Mouse (Mus musculus): ENCODE results near the gene Gfi1.

Gfi1 gene

DNA sequence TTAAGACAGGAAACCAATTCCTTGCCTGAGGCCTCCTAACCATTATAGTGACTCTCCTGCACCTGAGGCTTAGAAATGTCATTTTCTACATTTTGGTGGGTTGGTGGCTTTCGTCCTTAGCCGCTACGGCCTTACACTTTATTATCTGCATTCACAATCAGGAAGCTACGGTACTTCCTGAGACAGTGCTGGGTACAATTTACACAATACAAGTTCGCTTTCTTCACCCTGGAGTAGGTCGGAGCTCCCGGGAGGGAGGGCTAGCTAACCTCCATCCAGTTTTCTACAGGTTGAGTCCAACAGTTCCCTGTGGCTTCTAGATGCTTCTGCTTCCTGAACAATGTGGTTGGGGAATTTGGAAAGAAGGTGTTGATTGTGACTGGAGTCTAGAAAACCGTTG, 26.9 kb downstream of the Gfi1 start:
- ChIA-PET CTCF (interaction anchor here in 1 of 4 experiments (0.5 kb wide), 1 partner anchor 94 kb away, joined by 4 read pairs; no protein-coding TSS in a partner anchor), POLR2A (interaction anchor here in 1 of 4 experiments (3.1 kb wide), 1 partner anchor 11 kb away, joined by 8 read pairs; no protein-coding TSS in a partner anchor)

DNA sequence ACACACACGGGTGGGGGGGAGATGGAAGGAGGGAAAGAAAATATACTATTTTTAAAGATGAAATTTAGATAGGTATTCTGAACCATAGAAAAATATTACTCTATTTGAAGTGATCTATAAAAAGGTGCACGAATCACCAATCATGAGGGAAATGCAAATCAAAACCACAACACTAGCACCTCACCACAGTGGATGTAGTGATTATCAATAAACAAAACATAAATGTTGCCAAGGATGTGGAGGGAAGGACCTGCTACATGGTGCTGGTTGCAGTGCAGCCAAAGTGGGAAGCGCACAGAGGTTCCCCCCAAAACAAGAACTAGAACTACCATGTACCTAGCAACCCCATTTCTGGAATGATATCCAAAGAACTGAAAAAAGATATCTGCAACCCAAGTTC, 30.8 kb downstream of the Gfi1 start:
- CTCF ChIA-PET, result no interaction called here
- POLR2A ChIA-PET, result no interaction called here

DNA sequence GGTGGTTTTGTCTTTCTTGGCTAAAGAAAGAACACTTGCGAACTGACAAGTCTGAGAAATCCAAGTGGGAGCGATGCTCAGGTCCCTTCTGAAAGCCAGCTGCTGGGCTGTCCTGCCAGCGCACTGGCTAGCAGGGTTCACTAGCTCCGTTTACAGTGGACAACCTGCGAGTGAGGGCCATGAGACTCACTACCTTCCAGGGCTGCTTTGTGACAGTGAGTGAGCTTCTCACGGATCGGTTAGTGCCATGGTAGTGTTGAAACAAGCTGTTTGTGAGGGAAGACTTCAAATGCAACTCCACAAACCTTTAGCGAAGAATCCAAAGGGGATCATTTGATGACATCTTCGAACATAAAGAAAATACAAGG, 37.4 kb downstream of the Gfi1 start:
- POLR2A ChIA-PET, result interaction anchor here in 1 of 4 experiments (1.0 to 2.9 kb wide), 8 partner anchors 10 to 142 kb away, joined by 3 to 12 read pairs (median 4); partner anchors contain the start of gene Ube2d2b
- CTCF ChIA-PET, result interaction anchor here in 1 of 4 experiments (0.7 to 1.3 kb wide), 2 partner anchors 233 to 346 kb away, joined by 4 to 5 read pairs; no protein-coding TSS in a partner anchor

DNA sequence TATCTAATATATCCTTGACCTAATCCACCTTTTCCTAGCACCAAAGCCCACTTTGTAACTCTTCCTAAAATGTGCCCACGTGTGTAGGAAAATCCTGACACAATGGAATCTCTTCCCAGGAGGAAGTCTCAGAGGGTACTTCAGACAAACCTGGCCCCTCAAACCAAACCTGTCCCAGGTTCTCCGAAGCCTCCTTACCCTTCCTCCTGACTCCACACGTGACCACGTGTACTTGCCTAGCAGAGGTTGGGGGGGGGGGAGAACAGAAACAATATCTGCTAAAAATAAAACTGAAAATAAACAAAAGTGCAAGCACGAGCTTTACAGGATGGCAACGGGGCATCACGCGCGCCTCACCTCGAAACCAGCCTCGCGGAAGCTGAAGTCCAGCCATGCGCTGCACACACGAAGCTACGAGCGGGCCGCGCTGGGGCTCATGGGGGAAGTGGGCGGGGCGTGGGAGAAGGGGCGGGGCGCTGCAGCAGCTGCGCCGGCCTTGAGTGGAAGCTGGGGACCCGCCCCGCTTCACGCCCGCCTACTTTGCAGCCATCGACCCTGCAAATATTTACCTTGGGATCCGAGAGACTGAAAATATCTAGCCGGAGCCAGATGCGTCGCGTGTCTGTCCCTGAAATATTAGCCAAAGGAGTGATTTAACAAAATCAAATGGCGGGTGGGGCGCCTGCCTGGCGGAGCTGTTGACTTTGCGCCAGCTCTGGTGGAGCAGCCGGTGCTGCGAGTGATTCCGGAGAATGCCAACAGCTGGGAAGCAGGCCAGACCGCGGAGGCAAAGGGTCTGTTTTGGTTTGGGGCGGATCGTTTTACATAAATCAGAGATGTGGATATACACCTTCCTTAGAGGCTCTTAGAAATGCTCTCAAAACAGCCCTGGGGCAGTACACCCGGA, 38.0 kb downstream of the Gfi1 start:
- POLR2A ChIA-PET, result interaction anchor here in 3 of 4 experiments (0.5 to 2.9 kb wide), 12 partner anchors 10 to 422 kb away, joined by 3 to 12 read pairs (median 4); partner anchors contain the start of genes Glmn (in 1 of the 3) and Ube2d2b (in 1 of the 3)
- CTCF ChIA-PET, result interaction anchor here in 2 of 4 experiments (0.6 to 1.3 kb wide), 6 partner anchors 8 to 1224 kb away, joined by 3 to 5 read pairs (median 4); no protein-coding TSS in a partner anchor

DNA sequence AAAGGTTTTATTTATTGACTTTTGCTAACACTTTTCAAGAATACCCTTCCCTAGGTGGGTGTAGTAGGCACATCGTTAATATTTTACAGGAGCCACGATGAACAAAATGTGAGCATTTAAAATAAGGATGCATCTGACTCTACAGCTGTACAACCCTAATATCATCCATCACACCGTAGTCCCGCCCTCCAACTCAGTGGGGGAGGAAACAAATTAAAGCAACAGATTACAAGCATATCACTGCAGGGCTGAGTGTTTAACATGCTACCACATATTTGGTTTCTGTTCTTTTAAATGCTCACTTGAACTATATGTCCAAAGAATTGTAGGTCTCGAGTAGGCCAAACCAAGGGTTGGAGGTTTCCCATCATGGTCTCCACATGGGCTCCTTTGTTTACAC, 38.7 kb downstream of the Gfi1 start:
- CTCF ChIA-PET, result interaction anchor here in 1 of 4 experiments (0.6 kb wide), 1 partner anchor 8 kb away, joined by 3 read pairs; no protein-coding TSS in a partner anchor
- POLR2A ChIA-PET, result interaction anchor here in 1 of 4 experiments (1.2 to 2.9 kb wide), 2 partner anchors 10 to 33 kb away, joined by 4 to 12 read pairs; no protein-coding TSS in a partner anchor

DNA sequence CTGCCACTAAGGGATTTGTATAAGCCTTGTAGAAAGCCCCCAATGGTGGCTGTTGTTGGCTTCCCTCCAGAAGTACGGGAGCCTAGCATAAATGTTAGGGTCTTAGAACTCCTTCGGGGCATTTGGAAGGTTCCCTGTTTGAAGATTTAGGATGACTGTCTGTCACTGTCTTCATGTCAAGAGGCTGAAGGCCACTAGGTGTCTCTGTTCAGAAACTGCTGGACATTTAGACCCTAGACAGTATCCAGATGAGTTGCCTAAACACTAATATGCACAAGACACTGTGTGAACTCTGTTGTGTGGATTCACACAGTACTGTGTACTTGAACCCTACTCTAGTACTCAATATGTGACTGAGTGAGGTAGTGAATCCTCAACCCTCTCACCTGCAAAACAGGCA, 41.5 kb downstream of the Gfi1 start:
- CTCF ChIA-PET, result interaction anchor here in 1 of 4 experiments (0.5 kb wide), 1 partner anchor 689 kb away, joined by 3 read pairs; no protein-coding TSS in a partner anchor
- POLR2A ChIA-PET, result interaction anchor here in 1 of 4 experiments (0.6 kb wide), 1 partner anchor 1796 kb away, joined by 4 read pairs; no protein-coding TSS in a partner anchor

DNA sequence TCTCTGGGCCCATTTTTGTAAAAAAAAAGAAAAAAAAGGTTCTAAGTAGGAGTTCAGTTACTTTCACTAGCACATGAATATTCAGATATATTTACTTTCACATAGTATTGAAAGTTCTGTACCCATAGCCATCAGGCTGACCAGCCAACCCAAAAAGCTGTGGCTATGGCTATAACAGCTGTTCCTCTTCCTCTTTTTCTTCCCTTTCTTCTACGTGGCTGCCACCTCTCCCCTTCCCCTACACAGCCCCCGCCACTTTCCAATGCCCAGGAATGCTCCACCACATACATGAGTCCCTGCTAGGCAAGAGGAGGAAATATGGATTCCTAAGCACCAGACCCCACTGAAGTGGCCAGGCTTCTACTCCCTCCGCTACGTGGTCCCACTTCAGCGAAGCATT, 44.5 kb downstream of the Gfi1 start:
- POLR2A ChIA-PET, result no interaction called here
- CTCF ChIA-PET, result no interaction called here

DNA sequence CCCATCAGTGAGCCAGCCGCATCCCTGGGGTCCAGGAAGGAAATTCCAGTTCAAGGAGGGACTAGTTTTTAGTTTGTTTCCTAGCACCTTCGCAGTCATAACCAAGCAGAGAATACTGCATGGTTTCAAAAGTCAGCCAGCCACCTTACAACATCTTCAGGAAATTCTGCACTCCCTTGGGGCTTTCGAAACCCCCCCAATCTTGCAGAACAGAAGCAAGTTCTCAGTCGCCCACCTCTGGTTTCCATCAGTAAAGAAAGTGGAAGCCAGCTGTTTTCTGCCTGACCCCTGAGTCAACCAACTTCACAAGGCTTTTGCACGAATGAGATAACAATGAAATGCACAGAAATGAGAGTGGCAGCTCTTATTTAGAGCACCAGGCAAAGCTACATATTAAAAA, 47.4 kb downstream of the Gfi1 start:
- CTCF ChIA-PET, result no interaction called here
- POLR2A ChIA-PET, result interaction anchor here in 1 of 4 experiments (3.8 kb wide), 1 partner anchor 9 kb away, joined by 12 read pairs; no protein-coding TSS in a partner anchor

Data from embryonic stem cell, embryonic (primary cell).